Mouse (Mus musculus) heart, postnatal 0 days (tissue): ENCODE results near the gene Ear6.
"Not testable (repeated sequence)": the region's sequence is repeated elsewhere in the genome, so short reads cannot be mapped to it uniquely, and the experiment has no call there.

Experiments used
- CTCF ChIP-seq: IDR thresholded peaks from 2 replicates; pipeline ENCODE4 v1.5.1; 2016; ENCODE audit warnings: antibody characterized with exemption, control low read depth, low read depth
- EP300 ChIP-seq: IDR thresholded peaks from 2 replicates; pipeline ENCODE4 v1.6.1; 2016; ENCODE audit warnings: antibody characterized with exemption, low read depth

GRCm38 (mm10) chr14:51827842-51828241, 25.7 kb upstream of the Ear6 start:
- TF ChIP-seq CTCF, result peak; percentile 55
- not testable (repeated sequence) for TF ChIP-seq EP300
